20 mouse cellular contexts compared by ENCODE assay signal in genomic region chr16:57506133-57506532, GRCm38 (mm10).
DNase-seq lines count a peak whose midpoint lies in the region; ATAC-seq and TF ChIP-seq lines count a peak whose summit lies in the region.
"Had no signal": no experiment of that assay in that cellular context is flagged by ENCODE, and none has a peak within 500 bp of the region (broad histone marks: within the 10 kb centered on the region; RNA-seq: fewer than 3 reads in every experiment).

No protein-coding gene starts in this region.

- 51% methylated on average over 6 of the region's 6 CpGs for WGBS in intestine, embryonic 16.5 days
- whole genome bisulfite sequencing in intestine, postnatal 0 days, result 42% methylated on average over 6 of the region's 6 CpGs
- WGBS in lung, embryonic 15.5 days, result 36% methylated on average over 6 of the region's 6 CpGs
- whole genome bisulfite sequencing in stomach, postnatal 0 days, result 23% methylated on average over 6 of the region's 6 CpGs

- no peak overlapping the region for H3K9ac ChIP-seq in intestine, embryonic 16.5 days (ENCODE audit: low read depth, low read length)
- no peak overlapping the region for H3K9ac ChIP-seq in intestine, postnatal 0 days (ENCODE audit: low read depth, low read length)
- H3K9ac ChIP-seq in lung, embryonic 15.5 days, result no peak overlapping the region
- no peak overlapping the region for H3K9ac ChIP-seq in stomach, postnatal 0 days (ENCODE audit: low read length)
- H3K9ac ChIP-seq: embryonic facial prominence, embryonic 12.5 days; forebrain, embryonic 15.5 days; heart, embryonic 13.5 days; hindbrain, embryonic 15.5 days had no signal

- H3K4me3 ChIP-seq in intestine, embryonic 16.5 days (ENCODE audit: low read length), result no peak overlapping the region
- no peak overlapping the region for H3K4me3 ChIP-seq in intestine, postnatal 0 days (ENCODE audit: low read depth, low read length)
- no peak overlapping the region for H3K4me3 ChIP-seq in lung, embryonic 15.5 days
- H3K4me3 ChIP-seq in stomach, postnatal 0 days (ENCODE audit: low read depth, low read length), result no peak overlapping the region
- H3K4me3 ChIP-seq: embryonic facial prominence, embryonic 12.5 days; forebrain, embryonic 15.5 days; heart, embryonic 13.5 days; hindbrain, embryonic 15.5 days had no signal

- TF ChIP-seq EP300 in stomach, postnatal 0 days (optimal IDR thresholded peaks at IDR 0.05), result no peak

- DNase-seq in lung, postnatal 10 days, result no peak
- peak; percentile 67 for DNase-seq in lung, postnatal 36 days
- DNase-seq in stomach, postnatal 0 days (ENCODE audit: low spot score), result peak; percentile 51
- no peak for DNase-seq in cerebellum, adult 11-12 months
- DNase-seq in spleen, postnatal 4 days (ENCODE audit: low spot score in 2 of 2), result no peak
- DNase-seq: adrenal gland, adult 2 months; adrenal gland, postnatal 25 days; cerebellum, adult 8-10 months; cerebellum, postnatal 14 days; embryo, embryonic 11 days; gastrocnemius, postnatal 14 days; heart, postnatal 36 days had no signal

- H3K4me1 ChIP-seq in intestine, embryonic 16.5 days (ENCODE audit: control insufficient read depth, insufficient read depth, low read length), result 0 out of 2 replicates have a peak, but pooled peaks cover 5% of the 10 kb centered on the region
- H3K4me1 ChIP-seq in intestine, postnatal 0 days (replicated peaks; ENCODE audit: control insufficient read depth, insufficient read depth, low read length), result no peaks in the 10 kb centered on the region
- H3K4me1 ChIP-seq in lung, embryonic 15.5 days, result peaks cover 15% of the 10 kb centered on the region
- no peaks in the 10 kb centered on the region; the same call in 1 of the 2 replicates for H3K4me1 ChIP-seq in stomach, postnatal 0 days (replicated peaks; ENCODE audit: control insufficient read depth, insufficient read depth)
- H3K4me1 ChIP-seq: forebrain, embryonic 15.5 days; hindbrain, embryonic 15.5 days had no signal

- no peaks in the 10 kb centered on the region for H3K27me3 ChIP-seq in intestine, embryonic 16.5 days (replicated peaks; ENCODE audit: control insufficient read depth, insufficient read depth, low read length)
- H3K27me3 ChIP-seq in intestine, postnatal 0 days (replicated peaks; ENCODE audit: control insufficient read depth, insufficient read depth, low read length), result no peaks in the 10 kb centered on the region
- H3K27me3 ChIP-seq in lung, embryonic 15.5 days, result no peaks in the 10 kb centered on the region
- no peaks in the 10 kb centered on the region for H3K27me3 ChIP-seq in stomach, postnatal 0 days (ENCODE audit: control insufficient read depth, insufficient read depth, low read length)
- H3K27me3 ChIP-seq: CH12.LX; embryonic facial prominence, embryonic 12.5 days; forebrain, embryonic 15.5 days; heart, embryonic 13.5 days; hindbrain, embryonic 15.5 days had no signal

- H3K4me2 ChIP-seq in intestine, embryonic 16.5 days (ENCODE audit: low read depth, low read length), result no peak overlapping the region
- no peak overlapping the region for H3K4me2 ChIP-seq in intestine, postnatal 0 days (replicated peaks; ENCODE audit: low read depth)
- no peak overlapping the region for H3K4me2 ChIP-seq in lung, embryonic 15.5 days
- H3K4me2 ChIP-seq in stomach, postnatal 0 days (replicated peaks; ENCODE audit: low read depth), result no peak overlapping the region
- H3K4me2 ChIP-seq: embryonic facial prominence, embryonic 12.5 days; forebrain, embryonic 15.5 days; heart, embryonic 13.5 days; hindbrain, embryonic 15.5 days had no signal

- ATAC-seq in intestine, embryonic 16.5 days, result peak; percentile 34; the same call in 1 of the 2 replicates
- no peak for ATAC-seq in intestine, postnatal 0 days
- peak; percentile 88 for ATAC-seq in lung, embryonic 15.5 days (ENCODE audit: borderline replicate concordance, extremely low read depth, low FRiP score, low TSS enrichment)
- peak; percentile 95 for ATAC-seq in stomach, postnatal 0 days (ENCODE audit: low FRiP score, low TSS enrichment)
- ATAC-seq: forebrain, embryonic 15.5 days had no signal

- H3K27ac ChIP-seq in intestine, embryonic 16.5 days (ENCODE audit: low read length), result no peak overlapping the region
- H3K27ac ChIP-seq in intestine, postnatal 0 days (ENCODE audit: low read depth, low read length), result no peak overlapping the region
- 0 out of 2 replicates have a peak overlapping the region, but pooled peaks have one; percentile 18 for H3K27ac ChIP-seq in lung, embryonic 15.5 days
- peak overlapping the region; percentile 78 for H3K27ac ChIP-seq in stomach, postnatal 0 days (replicated peaks)
- H3K27ac ChIP-seq: embryonic facial prominence, embryonic 12.5 days; forebrain, embryonic 15.5 days; heart, embryonic 13.5 days; hindbrain, embryonic 15.5 days had no signal

- no peak for TF ChIP-seq CTCF in intestine, postnatal 0 days (IDR thresholded peaks at IDR 0.05; ENCODE audit: low read depth)
- TF ChIP-seq CTCF in stomach, postnatal 0 days (IDR thresholded peaks at IDR 0.05; ENCODE audit: low read depth), result no peak

- no peaks in the 10 kb centered on the region for H3K9me3 ChIP-seq in intestine, embryonic 16.5 days (ENCODE audit: control insufficient read depth, low read length)
- no peaks in the 10 kb centered on the region for H3K9me3 ChIP-seq in intestine, postnatal 0 days (ENCODE audit: control insufficient read depth)
- no peaks in the 10 kb centered on the region for H3K9me3 ChIP-seq in lung, embryonic 15.5 days
- H3K9me3 ChIP-seq in stomach, postnatal 0 days (ENCODE audit: control insufficient read depth, low read length), result no peaks in the 10 kb centered on the region
- H3K9me3 ChIP-seq: embryonic facial prominence, embryonic 12.5 days; forebrain, embryonic 15.5 days; heart, embryonic 13.5 days; hindbrain, embryonic 15.5 days had no signal

- H3K36me3 ChIP-seq in intestine, embryonic 16.5 days (ENCODE audit: control insufficient read depth, insufficient read depth, low read length), result no peaks in the 10 kb centered on the region
- no peaks in the 10 kb centered on the region for H3K36me3 ChIP-seq in intestine, postnatal 0 days (ENCODE audit: control insufficient read depth, insufficient read depth)
- no peaks in the 10 kb centered on the region for H3K36me3 ChIP-seq in lung, embryonic 15.5 days
- no peaks in the 10 kb centered on the region for H3K36me3 ChIP-seq in stomach, postnatal 0 days (ENCODE audit: control insufficient read depth, insufficient read depth, low read length)
- H3K36me3 ChIP-seq: embryonic facial prominence, embryonic 12.5 days; forebrain, embryonic 15.5 days; heart, embryonic 13.5 days; hindbrain, embryonic 15.5 days had no signal

Comparison
In these comparisons a context has a peak if more than half of its experiments do, and no peak if none do; other contexts are left out.
1. DNase-seq: peak in lung, postnatal 36 days (single experiment) and stomach, postnatal 0 days (single experiment); none in lung, postnatal 10 days (single experiment), cerebellum, adult 11-12 months (single experiment) and spleen, postnatal 4 days (0 of 2).
2. H3K27ac ChIP-seq: peak in lung, embryonic 15.5 days (single experiment) and stomach, postnatal 0 days (single experiment); none in intestine, embryonic 16.5 days (single experiment) and intestine, postnatal 0 days (single experiment).